Mouse (Mus musculus) kidney, postnatal 14 days (tissue): ENCODE data around the gene Sept5.

Source experiments
- DNase-seq: peaks from one replicate; pipeline ENCODE4 v3.0.0; 2022; ENCODE audit warnings: mixed read lengths

Sept5 gene

GRCm38 (mm10) chr16:18629390-18630231 is at the start of gene Sept5:
Gene Sept5, minus strand, starts transcription at chr16:18629954.
- DNase-seq = peak; percentile 81

GRCm38 (mm10) chr16:18679112-18679511 is 49.4 kb upstream of the Sept5 start:
- no peak for DNase-seq

GRCm38 (mm10) chr16:18677746-18678679 is 48.3 kb upstream of the Sept5 start:
- peak; percentile 65 for DNase-seq

- DNase-seq = no peak
Observed at GRCm38 (mm10) chr16:18673005-18673404, 43.3 kb upstream of the Sept5 start.

GRCm38 (mm10) chr16:18672027-18672426 is 42.3 kb upstream of the Sept5 start:
- no peak for DNase-seq

- no peak for DNase-seq
Observed at GRCm38 (mm10) chr16:18669914-18670313, 40.2 kb upstream of the Sept5 start.

- no peak for DNase-seq
Observed at GRCm38 (mm10) chr16:18658597-18658996, 28.8 kb upstream of the Sept5 start.

- DNase-seq = no peak
Observed at GRCm38 (mm10) chr16:18655372-18656098, 25.8 kb upstream of the Sept5 start.

- DNase-seq = no peak
Observed at GRCm38 (mm10) chr16:18653290-18654160, 23.8 kb upstream of the Sept5 start.

- no peak for DNase-seq
Observed at GRCm38 (mm10) chr16:18649126-18649525, 19.4 kb upstream of the Sept5 start.

GRCm38 (mm10) chr16:18645329-18645728 is 15.6 kb upstream of the Sept5 start:
- no peak for DNase-seq

- no peak for DNase-seq
Observed at GRCm38 (mm10) chr16:18644485-18644884, 14.7 kb upstream of the Sept5 start.

- DNase-seq = no peak
Observed at GRCm38 (mm10) chr16:18643406-18643998, 13.7 kb upstream of the Sept5 start.

- no peak for DNase-seq
Observed at GRCm38 (mm10) chr16:18642897-18643296, 13.1 kb upstream of the Sept5 start.

- DNase-seq = no peak
Observed at GRCm38 (mm10) chr16:18642291-18642690, 12.5 kb upstream of the Sept5 start.

- DNase-seq = no peak
Observed at GRCm38 (mm10) chr16:18639382-18639929, 9.7 kb upstream of the Sept5 start.

- no peak for DNase-seq
Observed at GRCm38 (mm10) chr16:18638396-18638795, 8.6 kb upstream of the Sept5 start.

- no peak for DNase-seq
Observed at GRCm38 (mm10) chr16:18636804-18637203, 7.0 kb upstream of the Sept5 start.

GRCm38 (mm10) chr16:18636401-18636800 is 6.6 kb upstream of the Sept5 start:
- no peak for DNase-seq

GRCm38 (mm10) chr16:18633333-18633732 is 3.6 kb upstream of the Sept5 start:
- no peak for DNase-seq

GRCm38 (mm10) chr16:18632816-18633215 is 3.1 kb upstream of the Sept5 start:
- no peak for DNase-seq
